Mouse (Mus musculus) heart, postnatal 4 days (tissue): ENCODE data around the gene Olfr220. TPM values are rescaled to one million over a fixed set of nuclear protein-coding genes. Genes with fewer than 3 reads are reported as not detected.

Experiments
- DNase-seq: peaks from one replicate; pipeline ENCODE4 v3.0.0; 2021
- total RNA-seq, 2 experiments: library from RNA; stranded (reverse); gene quantifications; 2 replicates each; pipeline ENCODE4 v1.2.3; 2021

Olfr220 gene
- total RNA-seq = not detected

DNA sequence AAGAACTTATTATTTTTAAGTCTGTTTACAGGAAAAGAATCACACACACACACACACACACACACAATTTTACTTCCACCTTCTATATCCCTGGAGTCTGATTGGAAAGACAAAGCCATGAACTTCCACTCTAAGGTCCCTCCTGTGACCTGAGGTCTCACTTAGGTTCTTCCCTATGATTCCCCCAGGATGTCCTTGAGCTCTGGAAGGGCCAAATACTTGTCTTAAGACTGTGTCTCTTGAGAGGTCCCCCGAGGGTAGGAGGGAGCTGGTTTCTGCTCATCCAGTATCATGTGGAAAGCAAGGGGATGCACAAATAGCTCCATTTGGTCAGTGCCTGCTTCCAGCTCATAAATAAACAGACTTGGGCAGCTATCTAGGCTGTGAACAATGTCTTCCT is at the start of gene Olfr220:
Gene Olfr220 (plus strand): TSS at position 301 of the 400 bp plus-strand sequence.
- no peak for DNase-seq

DNA sequence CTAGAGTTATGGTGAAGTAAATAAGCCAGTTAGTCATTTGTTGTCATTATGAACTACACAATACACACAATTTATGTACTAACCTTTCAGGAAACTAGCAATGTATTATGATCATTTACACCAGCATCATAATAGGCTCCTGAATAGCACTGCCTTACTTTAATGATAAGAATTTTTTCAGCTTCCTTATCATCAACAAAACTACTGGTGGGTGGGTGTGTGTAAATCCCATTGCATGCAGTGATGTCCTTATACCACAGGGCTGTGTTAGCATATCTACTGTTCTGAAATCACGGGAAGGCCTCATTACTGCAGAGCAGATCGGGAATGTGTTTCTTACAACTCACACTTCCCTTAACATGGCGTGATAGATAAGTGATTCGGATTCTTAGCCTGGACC is 18.9 kb upstream of the Olfr220 start:
- no peak for DNase-seq

DNA sequence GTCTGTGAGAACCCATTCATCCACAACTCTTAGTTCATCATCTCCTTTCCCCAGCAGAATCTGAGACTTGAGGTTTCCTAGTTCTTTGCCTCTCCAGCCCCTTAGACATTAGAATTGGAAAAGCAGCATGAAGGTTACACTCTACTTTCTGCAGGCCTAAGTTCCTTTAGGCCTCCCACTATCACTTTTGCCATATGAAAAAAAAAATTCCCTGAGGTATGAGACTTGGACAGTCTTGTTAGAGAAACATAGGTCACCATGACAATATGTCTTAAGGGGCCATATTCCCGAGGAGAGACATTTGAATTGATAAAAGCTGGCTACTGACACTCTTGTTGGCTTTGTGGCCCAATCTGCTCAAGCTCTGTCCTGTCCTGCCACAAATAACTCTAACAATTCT is 18.1 kb upstream of the Olfr220 start, which contains the start of gene Olfr414:
Gene Olfr414 (plus strand): TSS at position 301 of the 400 bp plus-strand sequence.
- no peak for DNase-seq

DNA sequence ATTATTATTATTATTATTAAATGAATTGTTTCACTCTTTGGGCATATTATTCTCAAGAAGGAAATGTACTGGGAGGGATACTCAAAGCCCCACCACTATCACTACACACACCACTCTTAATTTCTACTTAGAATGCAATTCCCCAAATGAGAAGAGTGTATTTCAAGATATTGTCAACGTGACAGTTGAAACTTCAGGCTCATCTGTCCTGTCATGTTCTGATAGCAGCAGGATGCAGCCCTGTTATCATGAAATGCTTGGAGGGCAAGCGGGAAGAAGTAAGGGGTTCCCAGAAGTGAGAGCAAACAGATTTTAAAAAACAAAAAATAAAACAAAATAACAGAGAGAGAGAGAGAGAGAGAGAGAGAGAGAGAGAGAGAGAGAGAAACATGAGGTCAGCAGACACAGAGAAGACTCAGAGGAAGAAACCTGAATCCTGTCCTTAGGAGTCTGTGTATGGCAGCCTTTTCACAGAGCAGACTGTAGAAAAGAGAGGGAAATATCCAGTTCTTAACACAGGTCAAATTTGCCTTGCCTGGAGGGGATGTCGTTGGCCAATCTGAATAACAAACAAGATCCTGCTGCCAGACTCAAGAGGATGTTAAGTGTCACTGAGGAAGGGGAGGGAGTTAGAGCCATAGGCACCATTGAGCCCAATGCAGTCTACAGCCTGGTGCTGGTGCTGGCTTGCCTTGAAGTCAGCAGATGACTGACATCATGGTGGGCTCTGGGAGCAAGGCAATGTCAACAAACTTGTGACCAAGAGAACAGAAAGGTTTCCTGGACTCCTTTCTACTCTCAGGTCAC is 15.5 kb upstream of the Olfr220 start:
- DNase-seq = no peak

DNA sequence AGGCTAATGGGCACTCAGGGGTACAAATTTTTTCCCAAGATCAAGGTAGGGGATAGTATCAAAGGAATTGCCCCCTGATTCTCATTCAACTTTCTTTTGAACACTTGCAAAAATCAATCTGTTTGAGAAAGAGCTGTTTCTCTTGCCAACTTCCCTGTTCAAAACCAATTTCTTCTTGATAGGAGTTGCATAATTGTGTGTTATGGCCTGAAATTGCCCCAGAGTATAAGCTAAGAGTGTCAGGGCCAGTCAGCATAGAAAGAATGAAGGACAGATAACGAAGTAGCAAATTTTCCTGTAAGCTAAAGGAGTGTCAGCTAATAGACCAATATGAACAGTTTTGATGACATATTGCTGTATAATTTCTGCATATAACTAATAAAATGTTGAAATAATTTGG is 14.5 kb upstream of the Olfr220 start:
- DNase-seq = no peak

DNA sequence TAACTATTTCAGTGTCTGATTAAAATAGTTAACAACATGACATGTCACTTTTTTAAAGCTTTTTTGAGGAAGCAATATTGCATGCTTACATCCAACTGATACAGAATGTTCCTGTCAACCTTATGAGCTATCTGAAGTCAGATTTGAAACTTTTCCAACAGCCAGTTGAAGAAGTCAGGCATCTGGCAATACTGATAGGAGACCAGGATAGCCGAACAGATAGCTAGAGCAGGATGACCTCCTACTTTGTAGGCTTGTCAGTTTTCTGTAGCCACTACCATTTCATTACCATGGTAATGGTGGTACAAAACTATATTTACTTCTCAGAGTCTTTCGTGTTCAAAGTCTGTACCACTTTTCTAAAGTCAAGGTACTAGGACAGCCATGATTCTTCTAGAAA is 13.5 kb upstream of the Olfr220 start:
- DNase-seq = no peak

DNA sequence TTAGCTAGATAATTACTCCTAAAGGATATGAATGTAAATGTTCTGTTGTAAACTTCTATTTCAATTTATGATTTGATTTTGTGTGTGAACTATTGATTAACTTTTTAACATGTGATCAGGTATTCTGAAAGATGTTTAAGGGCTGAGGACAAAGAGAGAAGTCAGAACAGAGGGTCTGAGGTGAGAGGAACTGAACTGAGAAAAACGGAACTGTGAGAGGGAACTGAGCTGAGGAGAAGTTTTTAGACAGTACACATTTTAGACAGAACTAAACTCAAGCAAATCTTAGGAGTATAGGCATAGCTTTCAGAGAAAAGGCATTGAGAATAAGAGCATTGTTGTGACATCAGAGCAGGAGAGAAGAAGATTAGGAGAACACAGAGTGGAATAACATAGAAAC is 7.8 kb upstream of the Olfr220 start:
- DNase-seq = no peak

DNA sequence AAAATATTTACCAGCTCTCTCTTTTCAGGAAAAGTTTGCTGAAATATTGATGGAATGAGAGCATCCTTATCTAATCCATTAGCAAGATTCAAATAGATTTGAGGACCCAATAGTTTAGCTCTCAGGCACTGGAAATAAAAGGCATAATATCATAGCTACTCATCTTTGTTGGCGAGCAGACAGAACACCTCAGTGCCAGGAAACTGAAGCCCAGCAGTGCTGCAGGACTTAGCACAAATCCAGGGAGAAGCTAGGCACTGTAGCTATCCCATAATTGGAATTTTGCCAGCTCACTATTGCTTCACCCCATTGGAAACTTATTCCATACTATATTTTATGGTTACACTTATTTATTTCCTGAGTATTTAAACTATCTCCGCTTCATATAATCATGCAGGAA is 13.2 kb downstream of the Olfr220 start:
- no peak for DNase-seq

DNA sequence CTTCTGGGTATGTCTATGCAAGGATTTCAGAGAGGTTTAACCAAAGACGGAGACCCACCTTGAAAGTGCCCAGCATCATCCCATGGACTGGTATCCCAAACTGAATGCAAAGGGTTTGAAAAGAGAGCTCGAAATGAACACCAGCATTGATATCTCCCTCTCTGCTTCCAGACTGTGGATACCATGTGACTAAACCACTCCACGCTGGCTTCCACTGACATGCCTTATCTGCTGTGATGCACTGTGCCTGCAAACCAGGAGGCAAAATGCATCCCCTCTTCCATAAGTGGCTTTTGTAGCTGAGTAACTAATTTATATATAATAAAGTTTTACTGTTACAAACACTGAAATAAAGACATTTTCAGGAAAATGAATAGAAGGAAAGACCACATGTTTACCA is 23.5 kb downstream of the Olfr220 start:
- DNase-seq = no peak

DNA sequence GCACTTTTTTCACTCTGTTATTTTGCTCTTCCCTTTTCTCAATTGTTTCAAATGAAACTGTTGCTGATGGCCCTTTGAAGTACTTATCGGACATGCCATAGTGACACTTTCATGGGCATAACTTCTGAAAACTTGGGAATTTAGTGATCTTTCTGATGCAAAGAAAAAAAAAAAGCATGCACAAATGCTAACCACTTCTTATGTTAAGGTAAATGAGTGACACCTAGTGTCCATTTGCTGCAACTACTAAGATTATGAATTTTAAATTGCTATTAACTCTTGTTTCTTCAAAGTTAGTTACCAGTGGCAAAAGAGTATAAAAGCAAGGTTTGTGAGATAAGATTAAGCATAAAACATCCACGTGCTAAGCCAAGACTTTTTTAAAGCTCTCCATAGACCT is 24.4 kb downstream of the Olfr220 start:
- no peak for DNase-seq

DNA sequence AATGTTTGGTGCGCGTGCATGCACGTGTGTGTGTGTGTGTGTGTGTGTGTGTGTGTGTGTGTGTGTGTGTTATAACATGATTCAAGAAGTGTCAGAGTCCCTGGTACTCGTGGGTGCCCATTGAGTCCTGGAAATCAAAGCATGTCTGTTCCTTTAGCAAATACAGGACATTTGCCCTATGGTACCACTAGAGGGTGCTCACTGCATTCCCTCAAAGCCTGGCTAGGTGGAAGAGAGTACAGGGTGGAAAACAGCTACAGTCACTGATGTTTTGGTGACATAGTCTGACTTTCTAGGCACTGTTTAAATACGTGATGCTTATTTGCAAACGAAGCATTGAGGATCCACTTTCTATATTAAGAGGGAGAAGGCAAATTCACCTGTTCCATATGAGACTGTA is 27.9 kb downstream of the Olfr220 start:
- peak; percentile 50 for DNase-seq

DNA sequence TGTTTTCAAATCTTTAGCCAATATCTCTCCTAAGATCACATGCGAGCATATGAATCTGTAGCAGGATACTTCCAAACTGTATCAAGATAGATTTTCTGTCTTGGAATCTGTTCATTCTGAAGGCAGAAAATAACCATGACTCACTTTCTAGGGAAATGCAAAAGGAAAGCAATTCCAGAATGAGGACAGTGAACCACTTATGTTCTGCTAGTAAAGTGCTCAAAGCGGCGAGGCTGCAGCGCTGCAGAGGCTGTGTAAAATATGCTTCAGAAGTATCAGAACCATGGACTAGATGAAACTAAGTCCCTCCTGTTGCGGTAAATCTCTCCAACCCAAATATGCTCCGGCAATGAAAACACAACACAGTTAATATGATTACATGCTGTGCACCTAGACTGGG is 40.7 kb downstream of the Olfr220 start:
- no peak for DNase-seq

DNA sequence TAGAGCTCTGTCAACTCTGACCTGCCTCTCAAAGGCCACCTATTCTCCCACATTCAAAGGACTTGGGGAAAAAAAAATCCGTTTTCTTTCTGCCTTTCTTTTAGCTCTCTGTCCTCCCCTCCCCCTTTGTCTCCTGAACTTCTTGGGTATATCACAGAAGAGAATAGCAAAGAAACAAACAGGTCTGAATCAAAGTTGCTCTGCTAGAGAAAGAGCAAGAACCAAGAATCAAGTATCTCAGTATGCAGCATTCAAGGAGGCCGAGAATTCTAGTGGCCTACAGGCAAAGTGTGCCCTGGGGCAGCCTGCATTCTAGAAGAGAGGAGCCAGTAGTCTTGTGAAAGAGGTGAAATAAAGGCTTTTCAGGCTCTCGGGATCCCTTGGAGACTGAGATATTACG is 58.2 kb downstream of the Olfr220 start:
- DNase-seq = no peak

Other genes starting within 250 kb of the Olfr220 start
- gene Olfr419, start 190.0 kb upstream of the Olfr220 start, total RNA-seq = not detected
- gene Mptx1, start 111.6 kb upstream of the Olfr220 start, total RNA-seq = not detected
- gene Olfr417, start 77.0 kb upstream of the Olfr220 start, total RNA-seq = not detected
- gene Olfr248, start 51.0 kb upstream of the Olfr220 start, total RNA-seq = not detected
- gene Olfr414, start 18.0 kb upstream of the Olfr220 start, total RNA-seq = not detected
- under 1 TPM; 0.36 to 0.52 TPM for gene Fmn2, start 59.7 kb downstream of the Olfr220 start, total RNA-seq